Mouse (Mus musculus): Measurements from ENCODE around the gene Zdhhc22. TPM values are rescaled to one million over a fixed set of nuclear protein-coding genes. Genes with fewer than 3 reads are reported as not detected.
A peak's percentile ranks its signal among the peaks of the same experiment; 100 is the strongest.

Zdhhc22 gene
- total RNA-seq, 2 experiments from 2014 or later: not detected

DNA sequence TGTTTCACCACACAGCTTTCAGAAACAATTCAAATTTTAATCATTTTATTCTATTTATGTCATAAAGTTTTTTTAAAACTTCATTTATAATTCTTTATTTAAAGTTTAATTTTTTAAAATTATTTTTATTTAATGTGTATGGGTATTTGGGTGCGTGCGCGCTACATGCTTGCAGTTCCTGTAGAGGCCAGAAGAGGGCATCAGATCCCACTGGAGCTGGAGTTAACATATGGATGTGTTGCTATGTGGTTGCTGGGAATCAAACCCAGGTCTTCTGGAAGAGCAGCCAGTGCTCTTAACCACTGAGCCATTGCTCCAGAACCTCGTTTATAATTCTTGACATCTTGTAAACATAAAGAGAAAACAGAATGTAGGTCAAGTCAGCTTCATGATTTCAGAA, 8.5 kb upstream of the Zdhhc22 start:
- no peak for ATAC-seq (replicated peaks; ENCODE audit: poor library complexity)

DNA sequence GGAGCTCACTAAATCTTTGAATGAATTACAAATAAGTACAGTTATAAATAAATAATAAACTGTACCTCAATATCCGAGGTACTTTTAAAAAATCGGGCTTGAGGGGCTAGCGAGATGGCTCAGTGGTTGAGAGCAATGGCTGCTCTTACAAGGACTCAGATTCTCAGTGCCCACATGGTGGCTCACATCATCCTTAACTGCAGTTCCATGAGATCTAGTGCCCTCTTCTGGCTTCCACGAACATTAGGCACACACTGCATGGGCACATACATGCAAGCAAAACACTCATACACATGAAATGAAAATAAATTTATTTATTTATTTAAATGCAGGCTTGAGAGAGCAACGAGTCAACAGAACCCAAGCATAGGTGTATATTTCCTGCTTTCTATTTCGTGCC, 5.7 kb upstream of the Zdhhc22 start:
- ATAC-seq (replicated peaks; ENCODE audit: poor library complexity): no peak

DNA sequence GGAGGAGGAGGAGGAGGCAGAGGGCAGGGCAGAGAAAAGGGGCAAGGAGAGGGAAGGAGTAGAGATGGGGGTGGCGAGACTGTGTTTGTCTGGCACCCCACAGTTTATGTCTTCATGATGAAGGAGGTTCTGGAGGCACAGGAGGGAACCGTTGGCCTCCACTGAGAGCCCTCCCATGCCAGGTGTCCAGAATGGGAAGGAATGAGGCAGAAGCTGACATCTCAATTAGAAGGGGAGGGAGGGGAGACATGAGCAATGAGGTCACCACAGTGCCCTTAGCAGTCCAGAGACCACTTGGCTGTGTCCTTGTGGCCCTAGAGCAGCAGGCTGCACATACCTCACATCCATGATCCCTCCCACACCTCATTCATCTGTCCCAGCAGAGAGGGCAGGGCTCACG, 4.5 kb upstream of the Zdhhc22 start:
- no peak for ATAC-seq (replicated peaks; ENCODE audit: poor library complexity)

DNA sequence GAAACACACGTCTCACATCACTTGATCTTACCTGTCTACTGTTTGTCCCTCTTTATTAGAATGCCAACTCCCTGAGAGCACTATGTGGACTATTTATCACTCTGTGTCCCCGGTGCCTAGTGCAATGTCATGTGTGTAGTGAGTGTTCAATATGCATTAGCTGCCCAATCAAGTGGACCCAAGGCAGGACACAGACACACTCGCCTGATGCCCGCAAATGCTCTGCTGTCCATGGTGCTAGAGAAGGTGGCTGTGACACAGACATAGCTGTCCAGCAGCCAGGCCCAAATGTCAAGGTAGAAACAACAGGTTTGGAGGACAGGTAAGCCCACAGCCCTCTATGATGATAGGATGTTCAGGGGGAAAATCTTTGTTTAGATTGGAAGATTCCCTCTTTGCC, 3.9 kb upstream of the Zdhhc22 start:
- peak; percentile 47; the same call in 1 of the 2 replicates for ATAC-seq (replicated peaks; ENCODE audit: poor library complexity)

DNA sequence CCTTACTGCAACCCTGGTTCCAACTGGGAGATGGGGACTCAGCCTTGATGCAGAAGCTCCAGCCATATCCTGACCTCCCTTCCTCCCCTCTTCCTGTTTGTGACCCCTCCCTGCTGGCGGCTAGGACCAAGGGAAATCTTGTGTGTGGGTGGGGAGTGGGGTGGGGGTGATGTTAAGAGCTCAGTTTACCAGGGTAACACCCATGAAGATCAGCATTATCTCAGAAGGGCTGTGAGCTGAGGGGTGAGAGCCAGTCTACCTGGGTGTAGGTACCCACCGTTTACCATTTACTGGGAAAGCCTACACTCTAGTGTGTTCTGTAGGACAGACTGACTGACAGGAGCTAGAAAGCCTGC, 503 bp upstream of the Zdhhc22 start:
- ATAC-seq (replicated peaks; ENCODE audit: poor library complexity): no peak

DNA sequence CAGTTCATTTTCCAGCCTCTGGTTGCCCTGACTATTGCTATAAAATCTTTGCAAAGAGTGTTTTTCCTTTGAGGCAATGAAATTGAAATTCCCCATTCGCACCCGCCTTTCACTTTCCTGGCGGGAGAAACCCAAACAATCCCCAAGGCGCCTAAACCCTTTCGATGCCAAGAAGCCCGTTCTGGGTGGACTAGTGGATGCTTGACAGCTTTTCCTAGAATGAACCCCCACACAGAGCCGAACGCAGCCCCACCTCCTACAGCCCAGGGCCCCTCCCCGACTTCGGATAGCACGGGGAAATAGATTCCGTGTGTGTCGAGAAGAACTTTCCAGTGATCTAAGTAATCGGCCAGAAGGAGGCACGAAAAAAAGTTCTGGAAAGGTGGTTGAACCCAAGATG, 852 bp downstream of the Zdhhc22 start:
- ATAC-seq (replicated peaks; ENCODE audit: poor library complexity): no peak

DNA sequence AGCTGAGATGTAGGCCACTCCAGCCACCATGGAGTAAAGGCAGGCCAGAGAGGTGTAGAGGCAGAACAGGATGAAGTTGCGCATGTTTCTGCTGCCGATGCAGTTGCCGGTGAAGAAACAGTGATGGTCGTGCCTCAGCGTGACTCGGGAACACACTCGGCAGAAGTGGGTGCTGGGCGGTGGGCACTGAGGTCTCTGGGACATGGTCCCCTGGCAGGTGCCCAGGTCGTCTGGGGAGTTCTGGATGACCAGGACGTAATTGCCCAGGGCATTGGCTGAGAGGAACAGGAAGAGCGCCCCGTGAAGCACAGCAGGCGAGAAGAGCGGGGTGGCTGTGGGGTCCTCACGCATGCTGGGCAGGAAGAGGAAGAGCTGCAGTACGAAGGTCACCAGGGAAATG, 2.0 kb downstream of the Zdhhc22 start:
- no peak for ATAC-seq (replicated peaks; ENCODE audit: poor library complexity)

DNA sequence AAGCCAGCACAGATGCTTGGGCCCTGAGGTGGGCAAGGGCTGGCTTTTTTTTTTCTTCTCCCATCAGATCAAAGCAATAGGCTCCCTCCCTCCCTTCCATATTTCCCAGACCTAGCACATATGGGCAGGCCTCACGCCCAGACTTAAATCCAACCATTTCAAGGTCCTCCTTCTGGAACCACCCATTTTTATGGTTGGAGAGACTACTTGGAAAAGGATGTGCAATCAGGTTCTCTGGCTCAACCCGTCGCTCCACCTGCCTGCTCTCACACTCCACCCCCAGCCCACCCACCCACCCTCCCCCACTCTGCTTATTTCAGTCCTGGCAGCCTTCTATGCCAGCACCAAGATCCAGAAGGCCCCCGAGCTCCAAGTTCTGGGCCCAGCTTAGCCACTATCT, 3.7 kb downstream of the Zdhhc22 start:
- ATAC-seq (replicated peaks; ENCODE audit: poor library complexity): no peak

DNA sequence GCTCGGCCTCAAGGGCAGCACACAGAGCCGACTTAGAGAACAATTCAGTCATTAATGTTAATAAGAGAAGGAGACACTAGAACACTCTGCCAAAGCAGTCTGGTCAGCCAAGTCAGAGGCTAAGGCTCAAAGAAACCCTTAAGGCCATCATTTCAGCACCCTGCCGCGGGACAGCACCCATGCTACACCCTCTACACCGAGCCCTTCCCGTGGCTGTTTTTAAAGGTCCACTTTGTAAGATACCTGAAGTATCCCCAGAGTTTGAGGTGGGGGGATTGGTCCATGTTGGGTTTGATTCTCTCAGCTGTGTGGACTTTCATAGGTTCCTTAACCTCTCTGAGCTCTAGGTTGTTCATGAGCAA, 6.1 kb downstream of the Zdhhc22 start:
- ATAC-seq (replicated peaks; ENCODE audit: poor library complexity): peak; percentile 66

DNA sequence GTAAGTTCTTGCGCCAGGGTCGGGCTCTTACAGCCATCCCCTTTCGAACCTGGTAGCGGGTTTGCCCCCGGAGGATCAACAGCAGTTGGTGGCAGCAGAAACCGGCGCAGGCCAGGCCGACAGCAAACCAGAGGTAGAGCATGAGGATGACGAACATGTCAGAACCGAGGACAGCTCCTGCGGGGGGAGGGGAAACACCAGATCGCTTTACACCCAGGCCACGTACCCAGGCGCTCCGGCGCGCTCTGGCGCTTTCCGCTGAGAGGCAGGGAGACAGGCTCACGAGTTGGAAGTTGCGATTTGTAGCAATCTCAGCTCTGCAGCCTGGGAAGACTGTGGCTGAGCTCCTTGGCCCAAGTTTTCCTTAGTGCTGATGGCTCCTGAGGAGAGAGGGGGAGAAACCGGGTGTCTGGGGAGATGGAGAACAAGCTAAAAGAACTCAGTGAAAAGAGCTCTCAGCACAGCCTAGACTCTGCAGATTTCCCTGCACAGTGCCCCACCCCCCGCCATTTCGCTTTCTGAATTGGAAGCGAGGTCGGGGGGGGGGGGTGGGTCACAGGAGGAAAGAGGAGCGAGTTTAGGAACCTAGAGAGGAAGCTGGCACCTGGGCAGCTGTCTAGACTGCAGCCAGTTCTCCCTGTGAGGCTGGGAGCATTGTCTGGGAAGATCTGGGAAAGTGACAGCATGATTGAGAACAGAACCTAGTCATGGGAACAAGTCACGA, 6.6 kb downstream of the Zdhhc22 start:
- ATAC-seq (replicated peaks; ENCODE audit: poor library complexity): peak; percentile 86

DNA sequence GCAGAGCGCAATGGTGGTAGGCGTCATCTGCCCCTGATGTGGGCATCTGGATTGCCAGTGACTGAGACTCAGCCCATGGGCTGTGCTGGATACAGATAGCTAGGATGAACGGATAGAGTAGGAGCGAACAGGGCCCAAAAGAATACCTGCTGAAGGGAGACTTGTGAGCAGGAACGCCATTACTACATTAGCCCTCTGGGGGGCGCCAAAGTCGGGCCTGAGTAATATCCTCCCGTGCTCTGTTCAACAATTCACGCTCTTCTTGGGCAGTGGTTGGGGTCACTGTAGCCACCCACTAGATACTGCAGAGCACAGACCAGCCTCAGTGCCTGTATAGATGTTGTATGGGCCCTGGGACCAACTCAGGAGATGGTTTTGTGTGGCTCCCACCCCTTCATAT, 9.1 kb downstream of the Zdhhc22 start:
- ATAC-seq (replicated peaks; ENCODE audit: poor library complexity): 0 out of 2 replicates have a peak, but pooled peaks have one; percentile 27

DNA sequence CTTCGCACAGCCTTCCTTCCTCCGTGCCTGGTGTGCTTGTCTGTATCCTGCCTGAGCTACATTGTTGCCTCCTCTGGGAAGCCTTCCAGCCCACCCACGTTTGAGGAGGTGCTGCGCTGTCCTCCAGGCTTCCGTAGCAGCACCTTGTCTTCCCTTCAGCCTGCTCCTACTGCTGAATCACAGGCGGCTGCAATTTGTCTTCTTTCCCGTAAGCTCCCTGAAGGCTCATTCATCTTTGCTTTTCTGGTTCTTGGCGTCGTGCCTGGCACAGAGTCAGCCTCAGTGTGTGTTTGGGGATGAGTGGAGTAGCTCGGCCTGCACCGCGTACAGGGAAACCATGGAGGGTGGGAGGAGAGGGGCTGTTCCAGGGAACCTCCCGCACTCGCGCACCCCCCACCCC, 12.4 kb downstream of the Zdhhc22 start:
- no peak for ATAC-seq (replicated peaks; ENCODE audit: poor library complexity)

DNA sequence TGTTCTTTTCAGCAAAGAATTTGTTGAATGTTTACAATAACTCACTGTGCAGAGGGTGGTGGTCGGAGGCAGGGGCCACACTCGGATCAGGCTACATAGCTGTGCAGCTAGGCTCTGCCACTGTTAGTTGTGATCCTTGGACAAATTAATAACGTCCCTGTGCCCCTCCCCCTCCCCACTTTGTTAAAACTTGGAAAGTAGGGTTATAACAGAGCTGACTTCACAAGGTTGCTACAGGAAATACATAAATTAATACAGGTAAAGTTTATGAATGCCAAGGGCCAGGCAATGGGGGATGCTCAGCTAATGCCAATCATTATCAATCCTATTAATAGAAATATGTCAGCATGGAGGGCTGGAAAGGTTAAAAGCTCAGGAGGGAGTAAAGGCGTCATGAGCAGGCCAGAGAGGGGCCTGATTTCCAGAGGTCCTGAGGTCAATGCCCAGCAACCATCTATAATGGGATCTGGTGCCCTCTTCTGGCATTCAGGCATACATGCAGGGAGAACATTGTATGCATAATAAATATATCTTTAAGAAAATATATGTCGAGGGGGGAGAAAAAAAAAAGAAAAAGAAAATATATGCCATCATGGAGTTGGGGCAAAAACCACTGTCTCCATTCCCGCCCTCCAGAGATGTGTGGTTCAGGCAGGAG, 13.6 kb downstream of the Zdhhc22 start:
- no peak for ATAC-seq (replicated peaks; ENCODE audit: poor library complexity)

DNA sequence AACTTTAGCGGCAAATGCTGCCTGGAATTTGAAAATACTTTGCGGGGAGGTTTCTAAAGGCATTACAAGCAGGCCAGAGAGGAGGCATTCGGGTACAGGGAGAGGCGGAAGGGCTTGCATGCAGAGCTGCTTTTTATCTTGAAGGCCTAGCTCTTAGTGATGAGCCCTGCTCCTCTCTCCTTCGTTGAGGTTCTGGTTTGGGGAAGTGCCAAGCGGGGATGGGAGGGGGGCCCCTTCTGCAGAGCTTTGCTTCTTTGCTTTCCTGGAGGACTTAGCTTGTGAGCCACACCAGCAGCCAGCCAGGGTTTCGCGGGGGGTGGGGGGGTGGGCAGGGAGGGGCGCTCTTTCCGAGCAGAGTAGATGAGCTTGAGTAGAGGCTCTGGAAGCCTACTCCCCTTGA, 14.5 kb downstream of the Zdhhc22 start:
- ATAC-seq (replicated peaks; ENCODE audit: poor library complexity): no peak

DNA sequence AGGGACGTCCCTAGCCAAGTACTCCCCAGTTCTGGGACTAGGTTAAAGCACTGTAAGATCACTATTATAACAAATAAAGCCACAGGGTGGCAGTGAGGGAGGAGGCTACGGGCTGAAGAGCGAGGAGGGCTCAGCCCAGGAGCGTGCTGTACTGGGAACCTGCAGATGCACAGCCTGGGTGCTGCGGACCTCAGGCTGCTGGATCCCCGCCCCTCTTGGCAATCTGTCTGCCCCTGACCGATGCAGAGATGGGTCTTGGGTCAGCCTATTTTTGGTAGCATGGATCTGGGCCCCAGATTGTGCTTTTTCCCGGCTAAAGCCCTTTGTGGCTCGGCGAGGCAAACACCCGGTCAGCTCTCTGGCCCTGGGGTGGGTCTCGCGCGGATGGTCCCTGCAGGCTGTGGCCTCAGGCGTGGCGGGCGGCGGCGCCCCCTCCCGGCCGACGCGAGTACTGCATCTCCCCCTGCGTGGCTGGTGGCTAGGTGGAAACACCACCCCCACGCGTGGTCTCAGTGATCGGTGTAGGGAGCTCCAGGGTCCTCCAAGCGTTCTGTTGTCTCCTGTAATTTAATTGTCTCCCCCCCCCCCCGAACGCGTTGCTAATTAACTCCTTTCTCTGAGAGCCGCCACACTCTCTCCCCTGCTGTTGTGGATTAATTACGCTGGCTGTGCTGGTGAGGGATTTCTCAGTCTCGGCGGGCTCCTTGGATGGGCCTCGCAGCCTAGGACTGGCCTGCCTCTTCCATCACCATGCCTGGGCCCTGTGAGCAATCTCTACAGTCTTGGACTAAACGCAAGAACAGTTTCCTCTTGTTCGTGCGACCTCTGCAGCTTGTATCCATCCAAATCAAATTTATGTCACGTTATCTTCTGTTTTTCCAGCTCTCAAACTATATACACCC, 15.6 kb downstream of the Zdhhc22 start:
- ATAC-seq (replicated peaks; ENCODE audit: poor library complexity): peak; percentile 75

DNA sequence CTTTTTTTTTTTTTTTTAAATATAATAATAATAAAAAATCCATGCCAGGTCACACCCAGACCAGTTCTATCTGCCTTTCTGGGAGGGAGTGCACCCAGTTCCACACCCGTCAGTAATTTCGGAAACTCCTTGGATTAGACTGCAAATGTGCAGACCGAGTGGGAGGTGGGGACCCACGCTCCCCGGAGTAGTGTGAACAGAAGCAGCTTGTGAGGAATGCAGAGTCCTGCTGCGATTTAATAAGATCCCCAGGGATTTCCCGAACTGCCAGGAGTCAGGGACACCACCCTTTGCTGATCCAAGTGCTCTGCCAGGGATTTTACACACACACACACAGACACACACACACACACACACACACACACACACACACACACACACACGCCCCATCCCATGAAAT, 16.5 kb downstream of the Zdhhc22 start:
- no peak for ATAC-seq (replicated peaks; ENCODE audit: poor library complexity)

DNA sequence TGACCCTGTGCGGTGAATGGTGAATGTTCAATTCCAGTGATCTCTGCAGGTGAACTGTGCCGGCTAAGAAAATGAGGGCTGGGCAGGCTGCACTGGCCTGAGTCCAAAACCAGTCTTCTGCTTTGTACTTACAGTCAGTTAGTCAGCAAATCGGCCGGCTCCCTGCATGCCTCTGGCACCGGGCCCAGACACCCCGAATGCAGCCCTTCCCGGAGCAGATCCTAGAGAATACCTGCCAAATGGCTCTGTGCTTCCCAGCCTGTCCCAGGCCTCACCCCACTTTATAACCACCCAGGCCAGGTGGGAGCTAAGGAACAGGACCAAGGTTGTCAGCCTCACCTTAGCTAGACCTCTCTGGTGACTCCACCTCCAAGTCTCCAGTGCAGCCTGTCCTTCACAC, 17.0 kb downstream of the Zdhhc22 start:
- peak; percentile 27; the same call in 1 of the 2 replicates for ATAC-seq (replicated peaks; ENCODE audit: poor library complexity)

DNA sequence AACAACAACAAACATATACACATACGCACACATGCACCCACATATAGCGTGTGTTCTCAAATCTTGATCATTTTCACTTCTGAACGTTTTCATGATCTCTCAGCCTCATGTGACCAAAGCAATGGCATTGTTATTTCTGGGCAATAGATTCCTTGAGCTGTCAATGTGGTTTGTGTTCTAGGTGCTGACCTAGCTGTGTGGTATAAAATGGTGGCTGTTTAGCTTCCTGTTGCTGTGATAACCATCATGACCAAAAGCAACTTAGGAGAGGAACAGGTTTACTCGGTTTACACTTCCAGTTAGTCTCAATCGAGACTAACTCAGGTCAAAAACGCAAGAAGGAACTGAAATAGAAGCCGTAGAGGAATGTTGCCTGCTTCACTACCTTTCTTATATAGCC, 19.1 kb downstream of the Zdhhc22 start:
- no peak for ATAC-seq (replicated peaks; ENCODE audit: poor library complexity)

DNA sequence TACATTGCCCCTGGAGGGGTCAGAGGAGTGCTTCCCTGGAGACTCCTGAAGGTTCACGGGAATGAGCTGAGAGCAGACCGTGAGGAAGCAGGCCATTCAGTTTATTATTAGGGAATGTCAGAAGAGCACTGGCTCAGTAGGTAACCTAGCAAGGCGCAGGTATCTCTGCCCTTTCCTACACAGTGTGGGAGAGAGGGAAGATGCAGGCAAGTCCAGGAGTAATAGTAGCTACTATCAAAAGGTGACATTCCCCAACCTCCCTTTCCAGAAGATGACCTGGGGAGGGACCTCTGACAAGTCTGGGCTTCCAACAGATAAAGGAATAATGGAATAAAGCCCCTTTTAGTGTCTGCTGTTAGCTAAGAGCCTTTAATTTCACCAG, 21.0 kb downstream of the Zdhhc22 start:
- no peak for ATAC-seq (replicated peaks; ENCODE audit: poor library complexity)

DNA sequence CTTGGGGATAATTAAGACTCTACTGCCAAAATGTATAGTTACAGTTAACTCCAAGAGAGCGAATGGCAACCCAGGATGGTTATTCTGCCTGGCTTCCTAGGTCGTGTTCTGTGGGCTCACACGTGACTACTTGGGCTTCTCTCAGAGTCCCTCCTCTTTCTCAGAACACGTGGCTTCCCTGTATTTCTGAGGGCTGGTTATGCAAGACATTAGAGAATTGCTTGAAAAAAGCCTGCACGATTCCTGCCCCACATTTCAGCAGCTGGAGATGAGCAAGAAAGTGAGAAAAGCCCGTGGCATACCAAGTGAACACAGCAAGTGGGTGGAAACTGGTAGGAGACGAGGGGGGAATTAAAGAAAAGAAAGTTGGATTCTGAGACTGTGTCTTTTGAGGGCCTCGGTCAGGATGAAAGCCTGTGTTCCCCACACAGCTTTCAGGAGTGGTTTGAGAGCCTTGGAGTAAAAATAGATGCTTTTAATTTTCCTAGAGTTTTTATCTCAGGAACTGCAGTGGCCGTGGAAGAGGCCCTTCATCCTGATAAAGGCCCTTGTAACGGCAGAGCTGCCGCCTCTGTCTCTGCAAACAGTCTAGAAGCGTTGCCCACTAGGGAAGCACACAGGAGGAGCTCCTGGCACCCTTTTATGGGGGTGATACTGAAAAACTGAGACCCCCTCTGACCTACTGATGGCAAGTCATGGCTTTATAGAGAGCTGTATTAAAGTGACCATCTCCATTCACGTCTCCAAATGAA, 21.6 kb downstream of the Zdhhc22 start:
- peak; percentile 68 for ATAC-seq (replicated peaks; ENCODE audit: poor library complexity)

DNA sequence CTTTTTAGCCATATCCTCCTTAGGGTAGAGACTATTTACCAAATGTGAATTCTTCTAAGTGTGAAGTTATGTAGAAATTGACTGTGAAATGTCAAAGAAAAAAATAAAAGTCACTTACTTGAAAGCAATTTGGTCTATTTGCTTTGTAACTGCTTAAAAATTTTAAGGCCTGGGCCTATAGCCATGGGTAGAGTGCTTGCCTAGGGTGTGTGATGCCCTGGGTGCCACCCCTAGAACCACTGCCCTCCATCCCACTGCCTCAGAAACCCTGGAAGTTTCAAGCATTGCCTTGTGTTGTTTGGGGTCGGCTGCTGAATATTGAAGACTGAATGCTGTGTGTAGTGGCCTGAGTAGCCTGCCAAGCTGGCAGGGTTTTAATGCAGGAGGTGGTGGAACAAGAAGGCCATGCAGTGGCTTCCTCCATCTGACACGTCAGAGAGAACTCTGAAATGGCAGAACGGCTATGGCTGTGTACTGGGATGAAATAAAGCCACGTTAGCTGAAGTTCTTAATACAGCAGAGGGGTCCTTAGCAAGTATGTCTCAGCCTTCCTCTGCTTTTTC, 24.9 kb downstream of the Zdhhc22 start:
- ATAC-seq (replicated peaks; ENCODE audit: poor library complexity): no peak

All from megakaryocyte progenitor cell, adult 5-6 weeks (primary cell).